Mouse (Mus musculus): ENCODE data around the gene Sftpa1. TPM values are rescaled to one million over a fixed set of nuclear protein-coding genes. Genes with fewer than 3 reads are reported as not detected.

The Sftpa1 gene
- polyA plus RNA-seq (2012; rRNA removed) = not detected in 2 replicates

- DNase-seq (ENCODE audit: low spot score) = no peak
Measured at GRCm38 (mm10) chr14:41131540-41131939, at the start of gene Sftpa1. Gene Sftpa1, plus strand, starts transcription at chr14:41131782.

DNA sequence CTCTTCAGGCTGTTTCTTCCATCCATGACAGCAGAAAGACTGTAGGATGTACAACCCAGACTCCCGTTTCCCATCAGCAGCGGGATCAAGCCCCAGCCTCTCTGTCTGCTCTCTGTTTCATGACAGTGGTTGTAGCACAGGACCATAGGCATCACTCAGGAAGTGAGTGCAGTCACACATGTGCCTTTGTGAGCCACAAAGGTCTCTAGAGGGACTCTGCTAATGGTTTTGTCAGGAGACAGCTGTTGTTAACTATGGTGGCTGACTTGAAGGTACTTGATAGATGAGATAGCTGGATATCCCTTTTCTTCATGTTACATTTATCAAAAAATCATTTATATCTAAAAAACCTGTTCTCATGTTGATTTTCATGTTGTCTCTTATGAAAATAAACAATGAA is 49.2 kb upstream of the Sftpa1 start:
- no peak for DNase-seq (ENCODE audit: low spot score)

GRCm38 (mm10) chr14:41087509-41087908 is 44.1 kb upstream of the Sftpa1 start:
- DNase-seq (ENCODE audit: low spot score) = no peak

DNA sequence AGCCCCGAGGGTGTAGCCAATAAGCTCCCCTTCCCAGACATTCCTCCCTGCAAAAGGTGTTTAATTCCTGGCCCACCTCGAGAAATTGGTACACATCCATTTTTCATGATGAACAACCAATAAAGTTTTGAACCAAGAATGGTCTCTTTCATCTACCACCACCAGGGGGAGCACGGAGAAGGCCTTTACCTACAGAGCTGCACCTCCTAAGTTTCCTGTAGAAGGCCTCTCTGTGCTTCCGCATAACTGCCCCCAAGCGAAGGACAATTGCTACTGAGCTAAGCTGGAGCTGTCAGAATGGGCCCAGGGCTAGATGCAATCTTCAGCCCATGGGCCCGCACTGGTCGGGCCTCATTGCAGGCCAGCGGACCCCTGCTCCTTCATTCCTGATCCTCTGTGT is 40.8 kb upstream of the Sftpa1 start:
- DNase-seq (ENCODE audit: low spot score) = no peak

GRCm38 (mm10) chr14:41094114-41094513 is 37.5 kb upstream of the Sftpa1 start:
- no peak for DNase-seq (ENCODE audit: low spot score)

DNA sequence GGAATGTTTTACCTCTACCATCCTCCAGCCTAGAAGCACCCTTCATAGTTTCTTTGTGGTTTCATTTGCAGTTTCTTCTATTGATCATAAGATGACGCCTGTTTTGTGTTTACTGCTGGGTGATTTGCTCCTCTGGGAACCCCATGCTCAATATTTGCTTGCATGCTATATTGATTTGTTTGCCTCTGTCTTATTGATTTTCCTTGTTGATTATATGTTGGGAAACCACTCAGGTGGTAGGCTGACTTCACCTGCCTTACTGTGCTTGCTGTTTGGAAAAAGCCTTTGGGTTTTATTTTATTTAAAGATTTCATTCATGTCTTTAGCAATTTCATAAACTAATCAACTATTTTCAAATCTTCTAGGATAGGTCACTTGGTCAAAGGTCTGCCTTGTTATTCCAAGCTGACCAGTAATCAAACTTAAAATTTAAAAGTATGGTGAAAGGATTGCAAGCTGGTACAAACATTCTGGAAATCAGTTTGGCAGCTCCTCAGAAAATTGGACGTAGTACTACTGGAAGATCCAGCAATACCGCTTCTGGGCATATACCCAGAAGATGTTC is 35.2 kb upstream of the Sftpa1 start:
- no peak for DNase-seq (ENCODE audit: low spot score)

- no peak for DNase-seq (ENCODE audit: low spot score)
Measured at GRCm38 (mm10) chr14:41098726-41099125, 32.9 kb upstream of the Sftpa1 start.

- no peak for DNase-seq (ENCODE audit: low spot score)
Measured at GRCm38 (mm10) chr14:41100712-41101111, 30.9 kb upstream of the Sftpa1 start.

- DNase-seq (ENCODE audit: low spot score) = no peak
Measured at GRCm38 (mm10) chr14:41101242-41101641, 30.3 kb upstream of the Sftpa1 start.

GRCm38 (mm10) chr14:41102269-41102668 is 29.3 kb upstream of the Sftpa1 start:
- no peak for DNase-seq (ENCODE audit: low spot score)

DNA sequence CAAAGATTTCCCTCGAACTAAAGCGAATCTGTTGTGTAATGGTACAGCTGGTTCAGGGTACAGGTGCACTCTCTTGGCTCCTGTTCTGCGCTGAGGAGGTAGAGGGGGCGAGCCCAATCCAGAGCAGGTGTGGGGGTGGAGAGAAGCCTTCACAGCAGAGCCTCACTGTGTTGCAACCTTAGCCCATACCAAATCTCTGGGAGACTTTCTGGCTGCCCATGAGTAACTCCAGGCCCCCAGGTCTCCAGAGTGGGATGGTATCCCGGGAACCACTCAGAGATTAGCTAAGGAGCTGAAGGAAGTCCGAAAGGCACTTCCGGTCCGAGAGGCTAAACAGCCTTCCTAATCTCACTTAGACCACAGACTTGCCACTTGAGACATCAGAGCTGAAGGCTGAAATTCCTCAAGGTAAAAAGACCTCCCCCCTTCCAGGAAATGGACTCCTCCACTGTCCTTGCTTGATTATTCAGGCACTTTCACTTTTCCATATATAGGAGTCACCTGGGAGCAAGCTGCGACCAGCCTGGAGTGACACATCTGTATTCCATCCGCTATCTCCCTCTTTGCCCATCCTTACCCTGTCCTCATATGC is 26.6 kb upstream of the Sftpa1 start, which contains the start of gene Mat1a:
Mat1a (plus strand) TSS at position 183 of the 592 bp plus-strand sequence.
- DNase-seq (ENCODE audit: low spot score) = no peak

DNA sequence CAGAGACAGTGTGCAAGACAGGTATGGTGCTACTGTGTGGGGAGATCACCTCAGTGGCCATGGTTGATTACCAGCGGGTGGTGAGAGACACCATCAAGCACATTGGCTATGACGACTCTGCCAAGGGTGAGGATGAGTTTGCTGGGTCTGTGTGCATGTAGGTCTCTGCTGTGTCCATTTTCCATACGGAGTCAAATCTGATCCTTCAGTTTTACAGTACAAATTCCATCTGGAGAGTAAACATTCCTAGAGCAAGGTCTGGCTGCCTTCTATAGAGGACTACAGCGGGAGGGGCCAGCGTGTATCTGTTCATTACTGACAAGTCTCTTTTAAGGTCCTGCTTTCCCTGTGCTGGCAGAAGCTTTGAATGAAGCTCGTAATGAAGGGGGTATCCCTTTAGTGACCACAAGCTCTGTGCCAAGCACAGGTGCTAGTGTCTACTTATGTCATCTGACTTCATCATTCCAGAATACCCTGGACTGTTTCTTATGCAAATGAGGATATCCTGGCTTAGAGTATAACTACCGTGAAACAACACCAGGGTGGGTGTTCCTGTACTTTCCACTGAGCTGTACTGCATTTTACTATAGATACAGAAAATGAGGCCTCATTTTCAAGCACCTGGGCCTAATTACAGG is 20.4 kb upstream of the Sftpa1 start:
- DNase-seq (ENCODE audit: low spot score) = no peak

DNA sequence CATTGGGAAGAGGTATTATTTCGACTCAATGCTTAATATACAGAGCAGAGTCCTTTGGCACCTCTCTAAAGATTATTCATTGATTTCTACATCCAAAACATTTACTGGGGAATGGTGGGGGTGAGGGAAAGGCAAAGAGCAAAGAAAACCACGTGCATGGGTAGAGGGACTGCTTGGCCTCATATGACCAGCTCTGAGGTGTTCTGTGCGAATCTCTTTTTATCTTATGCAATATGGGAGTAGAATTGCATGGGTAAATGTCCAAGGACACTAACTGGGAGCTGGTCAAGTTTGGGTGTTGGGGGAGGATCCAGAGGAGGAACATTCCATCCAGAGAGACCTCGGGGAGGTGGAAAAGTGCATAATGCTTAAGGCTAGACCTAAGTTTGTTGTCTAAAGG is 18.6 kb upstream of the Sftpa1 start:
- no peak for DNase-seq (ENCODE audit: low spot score)

DNA sequence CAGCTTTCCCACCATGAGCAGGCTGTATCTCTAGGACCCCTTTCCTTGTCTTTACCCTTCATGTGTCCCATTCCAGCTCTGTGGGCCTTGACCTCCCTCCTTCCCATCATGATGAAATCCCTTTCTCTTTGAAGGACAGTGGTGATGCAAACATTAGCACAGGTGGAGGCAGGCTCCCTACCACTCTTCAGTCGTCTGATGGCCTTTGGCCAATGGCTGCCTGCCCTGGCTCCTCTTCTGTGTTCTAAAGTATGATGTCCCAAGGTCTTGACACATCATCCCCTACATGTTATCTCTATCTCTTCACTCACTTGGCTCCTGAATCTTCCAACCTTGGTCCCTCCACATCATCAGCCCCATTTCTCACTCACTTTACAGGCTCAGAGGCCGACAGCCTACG is 15.3 kb upstream of the Sftpa1 start:
- no peak for DNase-seq (ENCODE audit: low spot score)

GRCm38 (mm10) chr14:41124683-41125082 is 6.9 kb upstream of the Sftpa1 start:
- no peak for DNase-seq (ENCODE audit: low spot score)

- DNase-seq (ENCODE audit: low spot score) = no peak
Measured at GRCm38 (mm10) chr14:41127997-41128396, 3.6 kb upstream of the Sftpa1 start.

DNA sequence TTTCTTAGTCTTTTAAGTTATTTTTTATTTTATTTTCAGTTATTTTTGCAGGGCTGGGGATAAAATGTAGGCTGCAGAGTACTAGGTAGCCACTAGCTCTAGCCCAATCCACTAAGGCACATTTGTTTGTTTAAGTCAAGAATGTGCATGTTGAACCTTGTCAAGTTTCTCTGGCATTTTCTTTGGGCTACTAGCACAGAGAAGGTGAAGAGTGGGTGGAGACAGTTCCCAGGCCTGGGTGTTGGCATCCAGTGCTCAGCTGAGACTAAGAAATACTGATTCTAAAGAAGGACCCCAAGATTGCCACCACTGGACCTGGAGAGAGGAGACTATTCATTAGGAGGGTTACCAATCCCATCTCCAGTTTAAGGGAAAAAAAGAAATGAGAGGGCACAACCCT is 5.4 kb downstream of the Sftpa1 start:
- no peak for DNase-seq (ENCODE audit: low spot score)

GRCm38 (mm10) chr14:41140686-41141085 is 9.1 kb downstream of the Sftpa1 start:
- no peak for DNase-seq (ENCODE audit: low spot score)

GRCm38 (mm10) chr14:41146035-41146434 is 14.5 kb downstream of the Sftpa1 start:
- no peak for DNase-seq (ENCODE audit: low spot score)

GRCm38 (mm10) chr14:41146922-41147321 is 15.3 kb downstream of the Sftpa1 start:
- DNase-seq (ENCODE audit: low spot score) = no peak

DNA sequence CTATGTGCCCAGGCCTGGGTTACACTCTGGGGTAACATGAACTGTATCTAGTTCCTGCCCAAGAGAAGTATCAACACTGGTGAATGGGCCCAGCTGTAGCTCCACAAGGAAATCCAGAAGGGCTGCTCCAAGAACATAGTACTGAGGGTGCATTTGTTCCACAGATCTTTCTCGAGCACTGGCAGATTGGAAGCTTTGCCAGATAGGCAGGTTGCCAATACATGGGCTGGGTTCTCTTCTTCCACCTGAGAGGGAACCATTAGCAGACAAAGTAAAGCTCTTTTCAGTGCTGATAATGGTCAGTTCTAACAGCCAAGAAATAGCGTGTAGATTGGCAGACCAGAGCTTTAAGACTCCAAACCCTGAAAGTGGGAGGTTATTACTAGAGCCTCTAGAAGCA is 15.8 kb downstream of the Sftpa1 start:
- DNase-seq (ENCODE audit: low spot score) = no peak

DNA sequence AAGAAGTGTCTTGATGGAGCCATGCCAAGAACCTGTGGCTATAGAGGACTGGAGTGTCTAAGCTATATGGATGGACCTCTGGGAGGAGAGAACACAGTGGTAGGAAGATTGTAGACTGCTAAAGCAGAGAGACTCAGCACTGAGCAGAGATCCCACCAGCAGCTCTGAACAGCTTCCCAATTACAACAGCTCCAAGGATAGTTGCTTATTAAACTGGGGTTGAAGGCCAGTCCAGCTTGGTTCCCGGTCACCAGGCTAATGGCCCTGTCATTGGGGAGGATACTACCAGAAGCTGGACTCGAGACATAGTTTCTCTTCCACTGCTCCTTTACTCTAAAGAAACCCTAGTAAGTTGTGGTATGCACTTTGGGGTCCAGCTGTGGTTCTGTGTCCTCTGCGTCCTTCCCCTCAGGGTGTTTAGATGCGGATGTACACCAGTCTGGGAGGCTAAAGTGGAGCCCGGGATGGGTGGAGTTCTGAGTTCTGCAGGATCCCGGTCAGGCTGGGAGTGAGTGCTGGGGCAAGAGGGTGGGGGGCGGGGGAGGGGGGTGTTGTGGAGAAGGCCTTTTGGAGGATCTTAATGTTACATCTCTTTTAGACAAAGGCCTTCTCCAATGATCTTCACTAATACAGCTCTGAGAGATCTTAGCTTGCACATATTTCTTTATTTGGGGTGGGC is 19.8 kb downstream of the Sftpa1 start, which contains the start of gene Mbl1:
Mbl1 (plus strand) TSS at position 239 of the 679 bp plus-strand sequence.
- DNase-seq (ENCODE audit: low spot score) = no peak

- no peak for DNase-seq (ENCODE audit: low spot score)
Measured at GRCm38 (mm10) chr14:41160076-41160475, 28.5 kb downstream of the Sftpa1 start.

All from urinary bladder, adult 2 months (tissue).